Mouse (Mus musculus) midbrain, embryonic 10.5 days (tissue): ENCODE data around the gene Myh6. TPM values are rescaled to one million over a fixed set of nuclear protein-coding genes. Genes with fewer than 3 reads are reported as not detected.

Experiments
- DNase-seq: peaks from one replicate; pipeline ENCODE4 v3.0.0-alpha.2; 2017; ENCODE audit warnings: low spot score
- H3K27ac ChIP-seq: fragments of 300-500 bp; sonication (generic); replicated peaks from 2 replicates; pipeline ENCODE4 v1.5.1; 2016; ENCODE audit warnings: mild to moderate bottlenecking
- H3K27me3 ChIP-seq: fragments of 300-500 bp; sonication (generic); 2 replicates; pipeline ENCODE4 v1.6.1; 2016; ENCODE audit warnings: low read depth, mild to moderate bottlenecking; ENCODE audit not compliant: poor library complexity, severe bottlenecking
- H3K36me3 ChIP-seq: fragments of 300-500 bp; sonication (generic); 2 replicates; pipeline ENCODE4 v1.6.1; 2016; ENCODE audit warnings: mild to moderate bottlenecking, moderate library complexity
- H3K4me1 ChIP-seq: fragments of 300-500 bp; sonication (generic); 2 replicates; pipeline ENCODE4 v1.6.1; 2016
- H3K4me3 ChIP-seq: fragments of 300-500 bp; sonication (generic); 2 replicates; pipeline ENCODE4 v1.5.1; 2016; ENCODE audit warnings: mild to moderate bottlenecking, moderate library complexity
- H3K9me3 ChIP-seq: fragments of 300-500 bp; sonication (generic); replicated peaks from 2 replicates; pipeline ENCODE4 v1.6.1; 2016; ENCODE audit warnings: mild to moderate bottlenecking
- WGBS: fragments of 180-500 bp; shearing (Covaris S2); methylation state at CpG from one replicate; pipeline ENCODE4 v1.1.7; 2016; 5-methylcytosine and 5-hydroxymethylcytosine counted together
- polyA plus RNA-seq: library from polyadenylated mRNA; unstranded; fragments of >200 nt; fragmentation: Nextera tagmentation; extraction: Ambion mirVana; gene quantifications from 2 replicates; pipeline ENCODE4 v1.2.1, GENCODE M21; 2016

Myh6 gene
- polyA plus RNA-seq, 1 experiment from 2014 or later = 0.68 TPM

DNA sequence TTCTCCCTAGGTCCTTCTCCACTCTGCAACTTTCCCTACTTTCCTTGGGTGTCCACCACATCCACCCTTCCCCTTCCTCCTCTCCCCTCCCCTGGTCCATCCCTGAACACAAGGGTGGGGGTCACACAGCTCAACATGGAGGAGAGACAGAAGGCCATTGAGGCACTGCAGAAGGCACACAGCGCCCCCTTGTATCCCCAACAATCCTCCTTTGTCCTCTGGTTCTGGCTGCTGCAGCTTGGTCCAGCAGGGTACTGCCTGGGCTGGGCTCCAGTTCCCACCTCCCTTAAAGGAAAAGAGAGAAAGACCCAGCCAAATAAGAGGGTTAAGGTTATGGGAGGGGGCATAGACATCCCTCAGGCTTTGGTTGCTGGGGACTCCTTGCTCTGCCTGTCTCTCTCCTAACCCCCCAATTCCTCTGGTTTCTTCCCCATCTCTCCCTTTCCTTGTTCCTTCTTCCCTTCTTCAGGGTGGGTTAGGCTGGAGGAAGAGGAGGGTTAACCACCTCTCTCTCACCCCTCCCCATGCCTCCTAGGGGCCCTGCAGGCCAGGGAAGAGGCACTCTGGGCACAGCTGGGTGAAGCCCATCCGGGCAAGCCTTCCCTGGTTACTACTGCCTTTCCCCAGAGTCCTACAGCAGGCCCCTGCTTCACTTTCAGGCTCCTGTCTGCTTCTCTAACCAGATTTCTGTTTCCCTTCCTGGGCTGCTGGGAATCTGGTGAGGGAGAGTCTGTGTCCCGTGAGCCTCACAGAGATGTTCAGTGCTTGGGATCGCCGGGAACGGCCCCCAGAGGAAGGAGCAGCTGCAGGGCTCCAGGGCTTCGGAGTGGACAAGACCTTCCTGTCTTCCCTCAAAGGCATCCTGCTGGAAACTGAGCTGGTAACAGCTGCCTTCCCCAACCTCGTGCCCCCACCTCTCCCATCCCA lies 30.6 kb downstream of the Myh6 start, which contains the start of gene Cmtm5:
Gene Cmtm5, plus strand, starts transcription at position 358 of the 927 bp plus-strand sequence.
- H3K4me3 ChIP-seq = no peak within 1 kb of the TSS
- no peaks in the 10 kb centered on the region for H3K36me3 ChIP-seq
- 50% methylated on average over 8 of the region's 8 CpGs for WGBS
- no peaks in the 10 kb centered on the region for H3K27me3 ChIP-seq
- H3K9me3 ChIP-seq = no peaks in the 10 kb centered on the region
- peak within 1 kb of the TSS; percentile 74 for H3K27ac ChIP-seq
- no peak for DNase-seq
- H3K4me1 ChIP-seq = peaks cover 28% of the 10 kb centered on the region

DNA sequence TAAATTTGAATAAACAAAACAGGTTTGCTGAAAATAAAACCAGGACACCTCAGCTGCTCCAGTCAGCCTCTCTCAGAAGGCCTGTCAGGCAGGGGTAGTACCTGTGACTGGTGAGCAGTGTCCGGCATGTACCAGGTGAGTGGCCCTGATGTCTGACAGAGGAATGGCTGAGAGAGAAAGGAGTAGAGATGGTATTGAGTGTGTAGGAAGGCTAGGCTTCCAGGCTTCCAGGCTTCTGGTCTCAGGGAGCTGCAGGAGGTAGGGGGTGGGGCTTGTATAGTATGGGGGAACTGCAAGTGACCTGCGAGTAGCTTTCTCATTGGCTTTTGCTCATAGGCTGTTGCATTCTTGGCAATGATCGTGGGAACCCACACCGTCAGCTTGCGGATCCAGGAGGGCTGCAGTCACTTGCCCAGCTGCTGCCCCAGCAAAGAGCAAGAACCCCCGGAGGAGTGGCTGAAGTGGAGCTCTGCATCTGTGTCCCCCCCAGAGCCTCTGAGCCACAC lies 34.0 kb downstream of the Myh6 start, which contains the start of gene Il25:
Gene Il25, plus strand, starts transcription at position 51 of the 506 bp plus-strand sequence.
- Histone ChIP-seq H3K4me3 (no peak within 1 kb of the TSS), H3K27ac (peak within 1 kb of the TSS; percentile 57; the same call in 1 of the 2 replicates), H3K27me3 (peaks cover 11% of the 10 kb centered on the region), H3K36me3 (no peaks in the 10 kb centered on the region), H3K4me1 (peaks cover 44% of the 10 kb centered on the region), H3K9me3 (no peaks in the 10 kb centered on the region)
- DNase-seq = no peak
- whole genome bisulfite sequencing = 39% methylated on average over 6 of the region's 6 CpGs

DNA sequence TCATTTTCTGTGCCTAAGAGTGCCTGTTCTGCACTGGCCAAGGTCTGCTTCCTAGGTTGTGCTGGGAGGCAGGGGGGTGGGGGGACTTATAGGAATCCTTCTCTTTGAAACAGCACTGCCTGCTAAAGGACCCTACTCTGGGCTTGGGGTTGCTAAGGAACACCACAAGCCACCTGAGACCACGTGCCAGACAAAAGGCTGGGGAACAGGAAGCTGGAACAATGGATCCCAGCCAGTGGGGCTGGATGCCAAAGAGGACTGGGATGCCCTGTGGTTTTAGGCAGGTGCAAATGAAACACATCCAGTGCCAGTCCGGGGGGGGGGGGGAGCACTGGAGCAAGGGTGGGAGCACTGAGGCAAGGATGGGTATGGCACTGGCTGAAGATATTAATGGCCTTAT lies 36.3 kb downstream of the Myh6 start:
- peak overlapping the region; percentile 50 for H3K27ac ChIP-seq
- H3K27me3 ChIP-seq = peaks cover 15% of the 10 kb centered on the region
- 20% methylated on average over 2 of the region's 2 CpGs for WGBS
- no peak for DNase-seq
- H3K9me3 ChIP-seq = no peaks in the 10 kb centered on the region
- no peaks in the 10 kb centered on the region for H3K36me3 ChIP-seq
- no peak overlapping the region for H3K4me3 ChIP-seq
- H3K4me1 ChIP-seq = peaks cover 55% of the 10 kb centered on the region

DNA sequence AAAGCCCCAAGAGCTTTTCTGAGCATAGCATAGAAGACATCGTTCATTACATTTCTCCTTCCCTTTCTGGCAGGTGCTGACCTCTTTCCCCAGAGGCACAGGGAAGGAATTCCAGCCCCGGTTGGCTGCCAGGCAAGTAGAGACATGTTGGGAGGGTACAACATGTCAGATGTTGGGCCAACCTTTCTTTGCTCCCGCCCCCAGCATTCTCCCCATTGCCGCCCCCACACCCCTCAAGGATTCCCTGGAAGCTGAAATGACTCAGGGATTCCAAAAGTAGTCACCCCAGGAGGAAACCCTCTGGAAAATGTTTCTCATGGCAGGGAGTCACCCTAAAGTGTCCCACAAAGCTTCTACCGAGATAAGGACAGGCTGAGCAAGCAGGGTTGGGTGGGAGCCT lies 36.9 kb downstream of the Myh6 start:
- WGBS = 83% methylated on average over 5 of the region's 5 CpGs
- Histone ChIP-seq H3K27me3 (peaks cover 15% of the 10 kb centered on the region), H3K36me3 (no peaks in the 10 kb centered on the region), H3K9me3 (no peaks in the 10 kb centered on the region), H3K27ac (0 out of 2 replicates have a peak overlapping the region, but pooled peaks have one; percentile 50), H3K4me1 (peaks cover 61% of the 10 kb centered on the region), H3K4me3 (no peak overlapping the region)
- no peak for DNase-seq

DNA sequence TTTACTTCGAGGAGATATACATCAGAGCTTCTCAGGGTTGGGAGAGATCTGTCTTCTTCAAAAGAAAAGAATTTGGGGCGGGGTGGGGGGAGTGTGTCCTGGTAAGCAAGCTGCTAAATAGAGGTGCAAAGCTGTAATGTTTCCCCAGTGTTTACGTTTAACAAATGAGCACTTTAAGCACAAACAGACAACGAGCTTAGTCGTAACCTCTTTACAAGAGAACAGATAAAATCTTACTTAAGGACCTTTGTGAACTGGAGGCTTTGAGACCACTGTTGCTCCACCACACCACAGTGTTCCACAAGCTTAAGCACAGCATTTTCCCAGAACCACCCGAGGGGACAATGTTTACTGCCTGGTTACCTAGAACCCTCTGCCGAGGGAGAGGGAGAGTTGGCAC lies 39.4 kb downstream of the Myh6 start:
- Histone ChIP-seq H3K4me1 (peaks cover 71% of the 10 kb centered on the region), H3K27me3 (peaks cover 15% of the 10 kb centered on the region), H3K36me3 (peaks cover 14% of the 10 kb centered on the region), H3K27ac (peak overlapping the region; percentile 100), H3K4me3 (peak overlapping the region; percentile 75), H3K9me3 (peaks cover 4% of the 10 kb centered on the region; the same call in 1 of the 2 replicates)
- WGBS = 6% methylated on average over 7 of the region's 7 CpGs
- DNase-seq = no peak

DNA sequence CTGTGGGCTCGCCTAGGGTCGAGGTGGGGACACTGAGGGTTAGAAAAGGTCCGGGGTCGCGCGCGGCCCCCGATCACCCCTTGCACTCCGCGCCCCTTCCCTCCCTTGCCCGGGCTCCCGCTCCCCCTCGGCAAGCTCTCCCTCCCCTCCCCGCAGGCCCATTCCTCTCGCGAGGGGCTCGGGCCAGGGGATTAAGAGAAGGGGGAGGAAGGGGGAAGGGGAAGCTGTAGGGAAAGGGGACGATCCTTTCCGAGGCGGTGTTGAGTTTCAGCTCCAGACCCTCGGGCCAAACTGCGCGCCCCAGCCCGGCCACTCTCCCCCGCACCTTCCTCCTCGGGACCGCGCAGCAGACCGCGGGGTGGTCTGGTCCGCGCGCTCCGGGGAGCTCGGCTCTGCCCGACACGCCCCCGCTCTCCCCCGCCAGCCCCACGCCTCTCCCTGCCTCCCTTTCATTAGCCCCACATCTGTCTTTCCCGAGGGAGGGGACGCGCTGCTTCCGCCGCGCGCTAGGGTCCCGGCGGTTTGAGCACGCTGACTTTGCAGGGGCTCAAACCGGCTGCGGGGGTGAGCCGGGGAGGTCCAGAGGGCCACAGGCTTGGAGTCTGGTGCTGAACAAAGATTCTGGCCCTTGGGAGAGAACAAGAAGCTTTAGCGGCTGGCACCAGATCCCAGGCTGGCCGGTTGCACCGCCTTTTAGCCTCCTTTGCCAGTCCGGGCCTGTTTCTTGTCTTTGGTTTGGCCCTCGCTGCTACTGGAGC lies 40.1 kb downstream of the Myh6 start:
- H3K4me3 ChIP-seq = peak overlapping the region; percentile 75
- WGBS = under 1% methylated on average over 52 of the region's 58 CpGs
- DNase-seq = peak; percentile 92
- peaks cover 66% of the 10 kb centered on the region for H3K4me1 ChIP-seq
- H3K27ac ChIP-seq = peak overlapping the region; percentile 100
- H3K9me3 ChIP-seq = peaks cover 11% of the 10 kb centered on the region
- peaks cover 15% of the 10 kb centered on the region for H3K27me3 ChIP-seq
- H3K36me3 ChIP-seq = peaks cover 22% of the 10 kb centered on the region

DNA sequence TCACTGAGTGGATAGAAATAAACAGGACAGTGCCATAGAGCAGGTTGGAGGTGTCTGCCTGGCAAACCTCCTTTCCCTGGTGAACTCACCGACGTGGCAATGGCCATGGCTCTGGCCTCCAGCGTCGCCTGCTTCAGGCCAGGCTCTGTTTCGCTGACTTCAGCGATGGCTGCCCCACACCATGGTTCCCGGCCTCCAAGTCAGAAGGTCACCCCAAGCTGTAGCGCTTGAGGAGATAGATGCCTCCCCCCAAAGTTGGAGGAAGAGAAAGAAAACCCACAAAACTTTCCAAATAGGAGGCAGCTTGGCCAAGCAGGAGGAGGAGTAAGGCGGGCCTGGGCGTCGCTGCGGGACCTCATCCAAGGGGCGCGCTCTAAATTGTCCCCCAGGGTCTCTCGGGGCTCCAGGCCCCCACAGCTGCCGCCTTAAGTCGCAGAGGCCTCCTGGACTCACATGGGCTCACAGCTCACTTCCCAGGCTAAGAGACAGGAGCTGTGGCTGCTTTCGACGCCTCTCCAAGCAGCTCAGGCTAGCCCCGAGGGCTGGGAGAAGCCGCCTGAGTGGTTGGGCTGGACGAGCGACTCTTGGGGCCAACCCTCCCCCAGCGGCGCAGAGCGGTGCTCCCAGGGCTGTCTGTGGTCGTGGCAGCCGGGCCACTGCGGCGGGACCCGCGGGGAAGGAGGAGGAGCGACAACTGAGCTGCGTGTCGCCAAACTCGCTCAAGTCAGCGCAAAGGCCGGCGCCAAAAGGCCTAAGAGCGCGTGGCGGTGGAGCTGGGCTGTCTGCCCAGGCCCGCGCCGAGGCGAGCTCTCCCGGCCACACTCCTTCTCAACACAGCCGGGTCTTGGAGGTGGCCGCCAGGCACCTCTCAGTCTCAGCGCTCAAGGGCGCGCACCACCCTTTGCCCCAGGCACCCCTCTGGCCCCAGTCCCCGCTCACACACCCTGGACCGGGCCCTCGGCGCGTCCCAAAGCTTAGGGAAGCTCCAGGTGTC lies 41.1 kb downstream of the Myh6 start, which contains the start of gene Efs:
Gene Efs, minus strand, starts transcription at position 778 of the 994 bp plus-strand sequence.
- Histone ChIP-seq H3K9me3 (peaks cover 20% of the 10 kb centered on the region), H3K27ac (peak within 1 kb of the TSS; percentile 100), H3K36me3 (peaks cover 31% of the 10 kb centered on the region), H3K27me3 (peaks cover 15% of the 10 kb centered on the region), H3K4me1 (peaks cover 58% of the 10 kb centered on the region), H3K4me3 (peak within 1 kb of the TSS; percentile 75)
- DNase-seq = peak; percentile 79
- under 1% methylated on average over 57 of the region's 57 CpGs for WGBS

DNA sequence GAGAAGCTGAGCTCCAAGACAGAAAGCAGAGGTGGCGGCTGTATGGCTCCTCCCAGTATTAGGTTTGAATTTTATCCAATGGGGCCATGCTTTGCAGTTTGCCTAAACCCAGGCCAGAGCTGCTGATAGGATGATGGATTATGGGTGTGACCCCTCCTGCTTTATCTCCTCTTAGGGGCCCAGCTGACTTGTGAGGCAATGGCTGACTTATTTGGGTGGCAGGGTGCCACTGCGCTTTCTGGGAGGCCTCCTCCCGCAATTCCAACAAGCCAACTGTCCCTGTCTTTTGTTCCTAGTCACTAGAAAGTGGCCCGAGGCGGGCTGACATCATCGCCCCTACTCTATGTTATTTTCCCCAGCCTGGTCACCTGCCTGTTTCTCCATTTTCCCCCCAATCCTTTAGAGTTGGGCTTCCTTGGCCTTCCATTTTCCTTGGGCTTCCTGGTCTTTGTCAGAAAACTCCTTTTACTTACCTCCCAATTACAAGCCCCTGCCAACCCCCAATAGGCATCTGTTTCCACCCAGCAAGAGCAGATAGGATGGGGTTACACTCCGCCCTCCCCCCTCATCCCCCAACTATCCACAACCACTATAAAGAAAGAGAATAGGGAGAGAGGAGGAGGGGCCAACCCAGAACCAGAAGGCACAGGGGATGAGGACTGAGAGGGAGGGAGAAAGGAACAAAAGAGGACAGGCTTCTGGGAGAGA lies 41.9 kb downstream of the Myh6 start:
- Histone ChIP-seq H3K9me3 (peaks cover 24% of the 10 kb centered on the region), H3K27me3 (peaks cover 15% of the 10 kb centered on the region), H3K4me1 (peaks cover 49% of the 10 kb centered on the region), H3K36me3 (peaks cover 39% of the 10 kb centered on the region), H3K4me3 (peak overlapping the region; percentile 75), H3K27ac (peak overlapping the region; percentile 100)
- WGBS = 8% methylated on average over 7 of the region's 7 CpGs
- DNase-seq = peak; percentile 75

DNA sequence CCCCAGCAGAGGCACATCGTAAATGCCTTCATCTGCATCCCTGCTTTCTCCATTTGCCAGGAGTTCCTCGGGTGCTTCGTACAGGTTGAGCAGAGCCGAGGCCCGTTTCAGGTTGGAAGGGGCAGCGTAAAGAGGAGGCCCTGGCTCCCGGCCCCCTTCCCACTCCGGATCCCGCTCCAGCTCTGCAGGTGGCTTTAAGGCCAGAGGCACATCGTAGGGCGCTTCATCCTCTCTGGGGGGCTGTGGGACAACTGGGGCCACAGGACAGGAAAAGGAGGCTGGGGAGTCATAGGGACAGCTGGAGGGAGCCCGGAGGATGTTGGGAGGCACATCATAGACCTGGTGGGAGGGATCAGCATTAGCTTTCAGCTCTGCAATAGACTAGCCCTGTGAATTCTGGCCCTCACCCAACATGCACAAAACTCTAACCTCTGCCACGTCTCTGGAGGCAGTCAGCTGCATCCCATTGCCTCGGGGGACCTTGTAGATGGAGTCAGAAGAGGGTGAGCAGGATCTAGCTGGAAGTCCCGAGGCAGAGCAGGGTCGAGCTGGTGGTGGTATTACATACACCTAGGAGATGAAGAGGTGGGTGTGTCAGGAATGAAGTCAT lies 46.5 kb downstream of the Myh6 start:
- DNase-seq = no peak
- Histone ChIP-seq H3K27ac (no peak overlapping the region), H3K4me1 (peaks cover 21% of the 10 kb centered on the region), H3K36me3 (peaks cover 86% of the 10 kb centered on the region), H3K9me3 (peaks cover 24% of the 10 kb centered on the region), H3K27me3 (no peaks in the 10 kb centered on the region), H3K4me3 (no peak overlapping the region; the same call in 1 of the 2 replicates)
- 95% methylated on average over 16 of the region's 16 CpGs for WGBS

DNA sequence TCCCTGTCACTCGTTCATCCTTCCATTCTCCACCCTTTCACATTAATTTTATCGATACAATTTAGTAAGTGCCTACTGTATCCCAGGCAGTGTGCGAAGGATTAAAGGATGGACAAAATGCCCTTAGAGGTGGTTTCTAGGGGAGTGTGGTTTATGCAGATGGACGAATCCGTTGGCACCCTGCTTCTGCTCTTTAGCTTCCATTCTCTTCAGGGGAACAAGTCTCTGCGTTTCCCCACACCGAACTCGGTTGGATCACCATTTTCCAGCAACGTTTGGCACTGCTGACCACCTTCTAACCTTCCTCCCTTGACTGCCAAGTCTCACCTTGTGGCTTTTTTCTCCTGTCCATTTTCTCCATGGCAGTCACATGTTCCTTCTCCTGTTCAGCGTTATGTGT lies 53.4 kb downstream of the Myh6 start:
- WGBS = 17% methylated on average over 10 of the region's 10 CpGs
- Histone ChIP-seq H3K4me3 (peak overlapping the region; percentile 91), H3K27me3 (no peaks in the 10 kb centered on the region), H3K36me3 (peaks cover 63% of the 10 kb centered on the region), H3K9me3 (no peaks in the 10 kb centered on the region), H3K4me1 (peaks cover 35% of the 10 kb centered on the region), H3K27ac (peak overlapping the region; percentile 95)
- DNase-seq = no peak

DNA sequence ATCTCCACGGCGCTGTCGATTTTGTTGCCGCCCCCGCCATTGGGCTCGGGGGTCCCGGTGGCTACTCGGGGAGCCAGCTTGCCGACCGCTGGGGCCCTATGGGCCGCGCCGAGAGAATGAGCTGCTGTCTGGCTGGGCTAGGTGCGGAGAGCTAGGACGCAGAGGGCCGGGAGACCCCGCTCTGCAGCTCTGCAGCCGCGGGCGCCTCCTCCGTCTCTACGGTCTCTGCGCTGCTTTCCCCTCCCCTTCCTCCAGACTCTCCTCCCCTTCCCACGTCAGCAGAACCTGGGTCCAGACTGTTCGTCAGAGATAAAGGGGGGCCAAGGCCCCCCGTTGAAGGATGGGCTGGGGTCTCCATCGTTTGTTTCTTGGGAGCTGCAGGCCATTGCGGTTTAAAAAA lies 53.8 kb downstream of the Myh6 start, which contains the start of gene Slc22a17:
Gene Slc22a17, minus strand, starts transcription at position 247 of the 400 bp plus-strand sequence.
- Histone ChIP-seq H3K4me3 (peak within 1 kb of the TSS; percentile 91), H3K9me3 (no peaks in the 10 kb centered on the region), H3K27me3 (no peaks in the 10 kb centered on the region), H3K4me1 (peaks cover 36% of the 10 kb centered on the region), H3K36me3 (peaks cover 63% of the 10 kb centered on the region), H3K27ac (peak within 1 kb of the TSS; percentile 95)
- DNase-seq = peak; percentile 84
- under 1% methylated on average over 28 of the region's 28 CpGs for WGBS
